Mouse (Mus musculus) CD8-positive naive resting alpha-beta T cell, adult 2 months (primary cell): ENCODE results near the gene E2f2.

Source experiments
- DNase-seq, 2 experiments: peaks; one replicate each; pipeline ENCODE4 v3.0.0; 2022; ENCODE audit warnings: low read depth in 2 of 2, low spot score in 2 of 2

Gene E2f2

GRCm38 (mm10) chr4:136173210-136173715, 1.1 kb downstream of the E2f2 start:
- DNase-seq, result no peak

GRCm38 (mm10) chr4:136174216-136175193, 2.3 kb downstream of the E2f2 start:
- DNase-seq, result no peak

GRCm38 (mm10) chr4:136176022-136176552, 3.9 kb downstream of the E2f2 start:
- DNase-seq, result no peak

GRCm38 (mm10) chr4:136177244-136177611, 5.0 kb downstream of the E2f2 start:
- DNase-seq, result no peak

- peak in 1 of 2 experiments; percentile 23 for DNase-seq
Measured at GRCm38 (mm10) chr4:136177612-136178474, 5.6 kb downstream of the E2f2 start.

- no peak for DNase-seq
Measured at GRCm38 (mm10) chr4:136178475-136178921, 6.3 kb downstream of the E2f2 start.

GRCm38 (mm10) chr4:136179456-136179855, 7.3 kb downstream of the E2f2 start:
- DNase-seq, result no peak

- DNase-seq, result peak; percentile 91 to 95
Measured at GRCm38 (mm10) chr4:136179998-136180397, 7.8 kb downstream of the E2f2 start.

GRCm38 (mm10) chr4:136180408-136181330, 8.5 kb downstream of the E2f2 start:
- peak; percentile 75 to 77 for DNase-seq

- DNase-seq, result no peak
Measured at GRCm38 (mm10) chr4:136181367-136181766, 9.2 kb downstream of the E2f2 start.

- no peak for DNase-seq
Measured at GRCm38 (mm10) chr4:136185375-136185774, 13.2 kb downstream of the E2f2 start.

- no peak for DNase-seq
Measured at GRCm38 (mm10) chr4:136186315-136186714, 14.1 kb downstream of the E2f2 start.

- no peak for DNase-seq
Measured at GRCm38 (mm10) chr4:136186739-136187472, 14.7 kb downstream of the E2f2 start.

- DNase-seq, result no peak
Measured at GRCm38 (mm10) chr4:136188973-136189737, 17.0 kb downstream of the E2f2 start.

- DNase-seq, result peak; percentile 57 to 67
Measured at GRCm38 (mm10) chr4:136189912-136190311, 17.7 kb downstream of the E2f2 start.

GRCm38 (mm10) chr4:136193571-136193970, 21.4 kb downstream of the E2f2 start:
- no peak for DNase-seq

GRCm38 (mm10) chr4:136195029-136195428, 22.8 kb downstream of the E2f2 start:
- DNase-seq, result no peak

- DNase-seq, result no peak
Measured at GRCm38 (mm10) chr4:136195629-136196028, 23.4 kb downstream of the E2f2 start.

- peak in 1 of 2 experiments; percentile 18 for DNase-seq
Measured at GRCm38 (mm10) chr4:136196201-136196600, 24.0 kb downstream of the E2f2 start.
